Mouse (Mus musculus) spleen, postnatal 10 days (tissue): ENCODE measurements at regions not wholly inside any gene's neighbourhood (a gene's known extent, or its start where the extent isn't known, plus 50 kb on each side); places are given as distances from the start of the nearest gene placed in this dataset.

Experiments used
- DNase-seq, 2 experiments: peaks; one replicate each; pipeline ENCODE4 v3.0.0; 2021 to 2022; ENCODE audit warnings: low spot score in 2 of 2

DNA sequence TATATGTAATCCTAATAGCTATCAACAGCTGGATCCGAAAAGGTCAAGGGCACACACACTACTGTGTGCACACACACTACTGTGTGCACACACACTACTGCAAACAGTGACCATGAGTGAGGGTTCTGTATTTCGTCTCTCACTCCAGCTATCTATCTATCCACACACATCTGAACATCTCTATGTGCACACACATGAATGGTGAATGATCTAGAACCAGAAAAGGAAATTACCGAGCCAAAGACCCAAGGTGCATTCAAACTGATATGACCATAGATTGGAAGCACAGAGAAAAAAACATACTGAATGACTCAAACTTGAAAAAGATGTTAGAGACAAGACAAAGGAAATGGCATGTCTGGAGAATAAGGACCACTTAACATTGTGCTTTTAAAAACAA lies 166.8 kb upstream of the Map3k1 start:
- no peak for DNase-seq

DNA sequence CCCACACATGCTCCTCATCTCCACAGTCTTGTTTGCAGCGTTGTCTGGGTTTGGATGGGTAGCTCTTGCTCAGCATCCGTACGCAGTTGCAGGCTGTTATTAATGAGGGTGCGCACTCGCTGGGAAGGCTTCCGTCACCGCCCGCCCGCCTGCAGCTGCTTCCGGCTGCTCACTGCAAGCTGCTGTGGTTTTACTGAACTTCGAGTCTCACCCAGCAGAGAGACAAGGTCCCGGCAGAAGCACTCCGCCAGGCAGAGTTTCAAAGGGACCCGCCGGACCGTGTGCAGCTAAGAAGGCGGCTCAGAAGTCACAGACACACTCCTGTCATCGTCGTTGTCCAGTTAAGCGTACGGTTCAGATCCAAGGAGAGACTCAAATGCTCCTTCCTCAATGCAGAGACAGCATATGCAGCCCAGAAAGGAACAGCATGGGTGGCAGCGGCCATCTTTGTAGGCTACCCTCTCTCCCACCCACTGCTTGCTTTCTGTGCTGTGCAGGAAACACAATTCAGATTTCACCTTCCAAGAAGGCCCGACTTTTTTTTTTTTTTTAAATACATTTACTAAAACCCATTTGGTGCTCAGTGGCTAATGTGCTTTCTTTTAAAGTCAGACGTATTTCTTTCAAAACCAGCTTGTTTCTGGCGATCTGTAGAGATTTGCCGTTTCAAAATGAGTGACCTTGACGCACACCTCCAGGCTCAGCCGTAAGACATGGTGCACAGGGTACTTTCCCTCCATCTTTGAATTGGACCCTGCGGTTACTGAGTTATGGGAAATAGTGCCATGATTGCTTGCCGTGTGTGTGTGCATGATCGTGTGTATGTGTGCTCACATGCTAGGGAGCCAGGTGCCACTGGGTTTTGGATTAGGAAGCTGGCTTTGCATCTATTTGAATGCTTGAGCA lies 169.2 kb upstream of the Map3k1 start:
- DNase-seq: peak in 1 of 2 experiments; percentile 64

DNA sequence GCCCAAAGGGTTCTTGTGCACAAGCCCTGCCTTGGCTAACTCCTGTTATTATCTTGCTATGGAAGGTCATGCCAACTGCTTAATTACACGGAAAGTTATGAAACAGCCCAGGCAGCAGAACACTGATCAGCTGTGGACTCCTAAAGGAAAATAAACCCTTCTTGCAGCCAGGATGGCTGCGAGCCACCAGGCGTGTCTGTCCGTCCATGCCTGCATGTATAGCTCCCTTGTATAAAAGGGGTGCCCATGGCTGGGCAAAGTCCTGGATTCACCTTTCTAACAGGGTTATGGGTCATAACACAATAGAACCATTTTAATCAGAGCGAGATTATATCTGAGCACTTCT lies 169.9 kb upstream of the Map3k1 start:
- no peak for DNase-seq

DNA sequence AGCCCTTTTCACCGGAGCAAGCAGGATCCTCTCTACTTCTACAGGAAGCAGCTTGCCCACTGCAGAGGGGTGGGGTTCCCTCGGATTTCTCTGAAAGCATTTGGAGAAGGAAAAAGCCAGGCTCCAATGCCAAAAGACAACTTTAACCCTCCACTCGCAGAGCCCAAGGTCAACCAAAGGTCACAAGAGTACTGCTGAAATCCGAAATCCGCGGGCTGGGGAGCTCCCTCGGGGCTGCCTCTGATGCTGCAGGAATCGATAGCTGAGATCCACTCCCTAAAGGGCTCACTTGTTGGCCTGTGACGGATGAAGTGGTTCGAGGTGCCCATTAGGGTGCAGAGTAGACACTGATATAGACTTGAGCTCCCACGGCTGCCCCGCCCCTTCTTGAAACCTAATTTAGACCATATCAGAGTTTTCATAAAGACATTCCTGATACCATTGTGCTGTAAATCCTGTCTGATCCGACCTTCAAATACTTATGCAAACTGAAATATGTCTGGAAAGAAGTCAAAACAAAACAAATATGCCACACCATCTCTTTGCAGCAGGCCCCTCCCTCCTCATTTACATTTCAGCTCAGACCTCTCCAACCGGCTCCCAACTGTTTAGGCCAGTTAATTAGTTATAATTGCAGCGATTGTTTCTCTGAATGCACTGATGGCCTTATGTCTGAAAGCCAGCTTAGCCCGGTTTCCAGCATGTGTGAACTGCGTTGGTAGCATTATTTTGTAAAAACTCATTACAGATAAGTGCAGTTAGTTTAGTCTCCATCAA lies 170.8 kb upstream of the Map3k1 start:
- DNase-seq: no peak

DNA sequence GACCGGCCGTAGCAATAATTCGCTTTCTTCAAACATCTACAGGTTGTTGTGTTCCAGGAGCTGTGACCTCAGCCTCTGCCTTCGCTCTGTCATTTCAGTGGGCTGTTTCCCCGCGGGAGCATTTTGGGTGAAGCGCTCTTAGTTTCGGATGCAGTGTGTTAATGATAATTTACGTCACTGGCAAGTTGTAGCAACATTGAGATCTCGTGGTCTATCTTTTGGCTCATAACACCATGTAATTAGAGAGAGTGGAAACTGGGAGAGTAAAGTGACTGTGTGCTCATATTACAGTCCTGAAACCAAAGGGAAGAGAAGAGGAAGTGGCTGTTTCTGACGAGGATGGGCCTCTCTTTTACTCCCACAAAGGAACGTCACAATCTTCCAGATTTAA lies 171.4 kb upstream of the Map3k1 start:
- no peak for DNase-seq

DNA sequence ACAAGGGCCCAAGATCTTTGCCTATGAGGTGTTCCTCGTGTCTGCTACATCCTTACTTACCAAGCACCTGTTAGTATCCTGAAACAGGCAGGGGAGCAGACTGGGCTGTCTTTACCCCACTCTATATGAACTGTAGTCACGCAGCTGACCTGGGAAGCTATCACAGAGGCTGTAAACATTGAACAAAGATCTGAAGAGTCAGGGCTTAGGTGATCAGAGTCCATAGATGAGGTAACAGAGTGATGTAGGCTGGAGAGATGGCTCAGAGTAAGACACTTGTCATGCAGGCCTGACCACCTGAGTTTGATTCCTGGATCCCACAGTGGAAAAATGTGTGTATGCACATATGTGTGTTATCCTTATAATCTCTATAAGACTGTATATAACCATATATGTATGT lies 172.3 kb upstream of the Map3k1 start:
- DNase-seq: no peak

DNA sequence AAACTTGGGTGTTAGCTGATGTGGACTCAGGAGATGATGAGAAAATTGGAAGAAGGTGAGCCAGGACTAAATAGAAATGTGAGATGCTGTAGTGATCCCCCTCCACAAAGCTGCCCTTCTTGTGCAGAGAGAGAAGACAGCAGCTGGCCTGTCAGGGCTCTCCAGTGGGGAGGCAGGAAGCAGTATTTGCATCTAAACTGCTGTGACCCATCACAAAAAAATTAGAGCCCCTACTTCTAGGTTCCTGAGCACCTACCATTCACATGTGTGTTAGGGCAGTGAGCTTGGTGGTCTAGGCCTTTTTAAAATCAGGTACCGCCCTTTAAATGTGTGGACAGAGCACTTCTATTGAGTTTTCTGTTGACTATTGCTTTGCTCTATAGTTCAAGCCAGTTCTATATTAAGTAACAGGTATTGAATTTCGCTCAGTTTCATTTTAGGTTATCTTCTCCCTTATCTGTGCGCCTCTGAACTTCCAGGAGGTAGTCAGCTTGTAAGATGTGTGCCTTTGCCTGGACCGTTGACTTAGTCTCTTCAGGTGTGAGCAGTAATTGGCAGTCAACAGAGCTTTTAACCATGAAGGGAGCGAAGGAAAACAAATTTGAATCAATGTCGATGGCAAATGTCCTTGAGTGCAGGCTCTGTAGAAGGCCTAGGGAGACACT lies 174.1 kb upstream of the Map3k1 start:
- DNase-seq: no peak

DNA sequence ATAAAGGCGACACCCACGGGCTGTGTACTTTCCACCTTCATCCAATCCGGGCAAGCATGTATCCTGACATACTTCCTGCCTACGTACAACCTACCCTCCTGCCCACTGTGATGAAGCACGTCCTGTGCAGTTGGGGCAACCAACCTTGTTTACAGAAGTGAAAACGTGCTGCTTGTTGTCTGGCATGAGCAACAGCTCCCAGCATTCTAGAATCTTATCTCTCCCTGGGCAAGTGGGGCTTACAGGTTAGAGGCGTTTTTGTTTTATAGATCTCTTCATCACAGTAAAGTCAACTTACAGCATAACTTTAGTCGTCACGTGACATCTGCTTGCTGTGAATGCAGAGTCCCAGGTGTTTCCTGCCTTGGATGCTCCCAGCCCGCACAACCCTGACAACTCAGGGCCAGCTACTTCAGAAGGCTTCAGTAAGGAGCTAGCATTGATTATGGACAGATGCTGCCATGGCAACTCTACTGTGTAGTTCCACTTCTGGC lies 175.3 kb upstream of the Map3k1 start:
- peak in 1 of 2 experiments; percentile 40 for DNase-seq

DNA sequence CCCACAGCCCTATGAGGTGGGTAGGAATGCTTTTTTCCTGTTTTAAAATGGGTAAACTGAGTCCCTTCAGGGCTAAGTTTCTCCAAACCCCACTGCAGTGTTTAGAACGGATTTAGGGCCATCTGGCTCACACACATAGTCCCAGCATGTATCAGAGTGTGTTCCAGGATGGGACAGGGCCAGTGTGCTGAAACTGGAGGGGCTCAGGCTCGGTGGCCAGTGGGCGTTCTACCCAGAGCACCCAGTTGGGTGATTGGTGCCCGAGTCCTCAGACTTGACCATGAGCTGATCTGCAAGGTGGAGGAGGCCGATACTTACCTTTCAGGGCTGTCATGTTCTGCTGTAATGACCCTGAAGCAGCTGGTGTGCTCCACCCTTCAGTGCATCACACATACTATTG lies 176.6 kb upstream of the Map3k1 start:
- DNase-seq: peak in 1 of 2 experiments; percentile 13

DNA sequence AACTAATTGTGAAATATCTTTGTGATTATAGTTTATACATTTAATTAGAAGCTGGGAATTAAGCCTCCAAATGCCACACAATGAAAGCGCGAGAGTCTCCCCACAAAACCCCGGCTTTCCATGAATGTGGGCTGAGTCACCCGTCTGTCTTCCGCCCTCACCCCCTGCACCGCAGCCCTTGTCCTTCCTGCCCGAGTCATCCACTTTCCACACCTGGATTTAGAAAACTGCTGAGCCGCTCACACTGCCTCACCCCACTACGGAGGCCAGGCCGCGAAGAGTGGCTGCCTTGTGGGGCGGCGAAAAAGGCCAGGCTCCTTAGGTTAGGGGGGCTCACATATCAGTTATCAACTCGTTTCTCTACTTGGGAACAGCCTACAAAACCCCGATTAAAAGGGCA lies 177.9 kb upstream of the Map3k1 start:
- DNase-seq: no peak

DNA sequence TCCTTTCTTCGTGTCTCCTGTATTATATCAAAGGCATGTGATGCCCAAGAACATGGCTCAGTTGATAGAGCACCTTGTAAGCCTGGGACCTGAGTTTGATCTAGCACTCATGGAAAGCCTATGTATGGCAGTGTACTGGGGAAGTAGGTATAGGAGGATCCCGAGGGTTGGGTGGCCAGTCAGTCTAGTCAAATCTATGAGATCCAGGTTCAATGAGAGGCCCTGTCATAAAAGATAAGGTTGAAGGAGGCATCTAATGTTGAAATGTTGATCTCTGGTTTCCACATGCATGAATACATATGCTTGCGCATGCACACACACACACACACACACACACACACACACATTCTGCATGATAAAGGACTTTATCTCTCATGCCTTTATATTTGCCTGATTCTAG lies 178.6 kb upstream of the Map3k1 start:
- DNase-seq: no peak

DNA sequence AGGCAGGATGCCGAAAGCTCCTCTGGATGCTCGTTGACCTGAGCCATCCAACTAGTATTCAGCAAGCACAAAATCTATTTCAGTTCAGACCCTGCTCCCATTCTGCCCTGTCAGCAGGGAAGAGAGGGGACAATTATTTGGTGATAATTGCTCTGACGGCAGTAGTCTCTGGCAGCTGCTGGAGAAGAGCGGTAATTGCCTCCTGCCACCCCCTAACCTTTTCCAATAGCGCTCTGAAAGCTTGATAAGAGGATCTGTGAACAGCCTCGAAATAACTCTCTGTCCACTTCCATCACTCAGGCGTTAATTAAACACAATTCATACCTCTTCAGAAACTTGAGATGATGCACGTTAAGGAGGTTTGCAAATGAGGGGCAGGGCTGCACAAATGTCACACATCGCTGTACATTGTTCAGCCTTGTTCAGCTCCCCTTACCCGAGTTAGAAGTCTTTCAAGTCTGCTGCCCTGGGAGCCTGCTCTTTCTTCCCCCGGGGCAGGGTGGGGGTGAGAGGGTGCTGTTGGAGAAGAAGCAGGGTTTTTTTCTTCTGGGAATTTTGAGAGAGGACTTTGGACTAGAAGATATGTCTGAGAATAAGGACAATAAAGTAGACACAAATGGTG lies 182.2 kb upstream of the Map3k1 start:
- peak in 1 of 2 experiments; percentile 15 for DNase-seq

DNA sequence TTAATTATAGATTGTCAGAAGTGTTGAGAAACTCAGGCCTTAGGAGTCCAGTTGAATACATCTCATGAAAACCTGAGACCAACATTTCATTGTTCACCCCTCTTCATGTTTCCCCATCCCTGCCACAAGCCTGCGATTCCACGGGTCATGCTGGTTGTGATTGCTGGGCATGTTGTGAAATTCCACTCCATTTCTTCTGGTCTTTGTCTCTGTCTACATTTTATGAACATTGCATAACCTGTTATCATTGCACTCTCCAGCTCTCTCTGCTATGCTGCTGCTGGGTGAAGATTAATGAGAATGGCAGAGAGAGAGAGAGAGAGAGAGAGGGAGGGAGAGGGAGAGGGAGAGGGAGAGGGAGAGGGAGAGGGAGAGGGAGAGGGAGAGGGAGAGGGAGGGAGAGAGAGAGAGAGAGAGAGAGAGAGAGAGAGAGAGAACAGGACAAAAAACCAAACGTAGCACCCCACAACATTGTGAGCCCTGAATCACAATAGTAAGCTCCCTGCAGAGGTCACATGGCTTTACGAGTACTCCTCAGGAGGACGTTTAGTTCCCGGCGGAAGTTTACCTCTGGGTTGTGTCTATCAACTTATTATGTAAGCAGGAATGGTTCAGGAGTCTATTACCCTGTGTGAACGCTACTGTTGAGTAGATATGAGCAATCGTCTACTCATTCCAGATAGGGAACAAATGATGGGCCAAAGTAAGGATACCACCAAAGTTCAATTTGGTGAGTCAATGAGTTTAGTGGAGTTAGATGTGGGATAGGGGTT lies 183.5 kb upstream of the Map3k1 start:
- DNase-seq: peak in 1 of 2 experiments; percentile 5

DNA sequence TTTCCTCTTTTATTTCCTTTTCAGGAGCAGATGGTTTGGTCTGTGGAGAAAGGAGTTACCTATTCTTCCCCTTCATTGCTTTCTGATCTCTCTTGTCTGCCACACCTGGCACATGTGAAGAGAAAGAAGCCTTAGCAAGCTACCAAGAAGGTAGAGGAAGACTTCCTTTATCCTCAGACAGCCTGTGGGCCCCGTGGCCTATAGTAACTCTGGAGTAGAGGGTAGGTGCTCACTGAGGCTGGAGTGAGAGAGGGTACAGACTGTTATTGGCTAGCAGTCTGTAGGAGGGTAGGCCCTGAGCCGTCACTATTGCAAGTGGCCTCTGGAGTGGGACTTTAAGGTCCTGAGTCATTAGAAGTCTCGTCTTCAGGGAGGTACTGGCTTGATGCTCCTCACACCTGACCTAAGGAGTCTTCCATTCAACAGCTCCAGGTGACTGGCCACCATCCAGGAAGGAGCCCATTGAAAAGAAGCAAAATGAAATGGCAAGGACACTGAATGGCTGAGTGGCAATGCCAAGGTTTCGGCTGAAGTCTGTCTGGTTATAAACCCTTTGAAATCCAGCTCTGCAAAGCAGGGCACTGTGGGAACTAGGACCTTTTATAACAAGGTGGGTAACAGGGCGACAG lies 186.2 kb upstream of the Map3k1 start:
- DNase-seq: peak in 1 of 2 experiments; percentile 10

DNA sequence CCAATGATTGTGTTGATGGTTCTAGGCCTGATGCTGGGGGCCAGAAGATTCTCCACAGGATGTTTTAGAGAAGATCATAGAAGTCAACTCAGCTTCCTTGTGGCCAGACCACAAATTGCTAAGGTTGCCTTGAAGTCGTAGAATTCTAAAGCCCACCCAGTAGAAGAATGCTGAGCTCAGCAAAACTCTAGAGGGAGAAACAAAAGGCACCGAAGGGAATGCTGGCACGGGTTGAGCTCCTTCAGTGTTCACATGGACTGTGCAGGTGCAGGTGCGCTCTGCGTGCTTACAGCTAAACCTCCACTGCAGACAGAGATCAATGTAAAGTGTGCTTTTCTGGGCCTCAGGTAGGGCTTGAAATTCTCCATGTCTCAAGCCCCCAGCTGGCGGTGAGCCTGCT lies 186.9 kb upstream of the Map3k1 start:
- DNase-seq: no peak

DNA sequence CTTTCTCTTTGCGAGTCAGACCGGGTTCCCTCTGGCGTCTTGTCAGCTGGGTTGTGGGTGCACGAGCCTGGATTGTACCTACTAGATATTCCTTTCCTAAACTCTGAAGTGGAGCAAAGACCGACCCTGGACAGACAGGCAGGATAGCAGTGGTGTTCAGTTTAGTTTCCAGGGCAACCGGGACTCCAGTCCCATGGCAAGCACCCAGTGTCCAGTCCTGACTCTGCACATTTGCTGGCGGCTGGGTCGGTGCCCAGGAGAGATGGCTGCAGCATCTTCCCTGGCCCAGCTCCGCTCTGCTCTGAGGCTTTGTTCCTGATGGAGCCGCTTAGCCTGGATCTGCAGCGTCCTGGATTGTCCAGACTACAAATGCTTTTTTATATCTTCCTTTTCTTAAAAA lies 188.1 kb upstream of the Map3k1 start:
- DNase-seq: no peak

DNA sequence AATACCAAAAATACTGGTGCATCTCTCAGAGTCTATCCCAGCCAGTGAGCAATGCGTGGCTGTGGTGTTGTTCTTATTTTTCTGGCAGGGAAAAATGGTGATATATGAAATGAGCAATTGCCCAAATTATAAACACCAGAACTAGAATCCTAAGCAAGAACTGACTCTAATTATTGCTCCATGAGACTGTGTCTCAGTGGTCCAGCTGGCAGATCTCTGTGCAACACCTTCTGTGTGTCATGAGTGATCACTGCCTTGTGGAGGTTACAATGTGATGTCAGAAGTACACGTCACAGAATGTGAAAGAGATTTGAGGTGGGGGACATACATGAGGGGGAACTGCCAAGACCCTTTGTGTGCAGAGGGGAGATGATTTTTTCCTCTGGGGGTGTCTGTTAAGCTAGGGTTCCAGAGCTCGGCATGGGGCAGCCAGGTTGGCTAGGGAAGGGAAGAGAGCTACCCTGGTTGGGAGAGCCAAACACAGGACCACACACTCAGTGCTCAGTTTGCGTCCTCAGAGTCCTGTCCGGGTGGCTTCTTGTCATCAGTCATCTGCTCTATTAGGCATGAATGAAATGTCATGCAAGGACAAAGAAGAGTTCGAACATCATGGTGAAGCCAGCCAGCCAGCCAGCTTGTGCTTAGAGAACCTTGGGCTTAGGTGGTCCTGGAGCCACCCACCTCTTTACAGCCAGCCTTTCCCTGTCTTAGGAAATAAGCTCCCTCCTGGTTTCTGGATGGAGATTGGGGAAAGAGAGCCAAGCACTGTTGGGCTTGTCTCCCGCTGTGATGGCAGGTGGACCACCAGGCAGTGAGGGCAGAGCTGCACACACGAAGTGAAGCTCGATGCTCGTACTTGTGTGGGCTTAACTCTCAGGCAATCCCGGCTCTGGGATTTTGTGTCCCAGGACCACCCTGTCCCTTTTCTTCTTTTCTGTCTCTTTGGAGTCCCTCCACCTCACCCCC lies 189.5 kb upstream of the Map3k1 start:
- peak in 1 of 2 experiments; percentile 9 for DNase-seq

DNA sequence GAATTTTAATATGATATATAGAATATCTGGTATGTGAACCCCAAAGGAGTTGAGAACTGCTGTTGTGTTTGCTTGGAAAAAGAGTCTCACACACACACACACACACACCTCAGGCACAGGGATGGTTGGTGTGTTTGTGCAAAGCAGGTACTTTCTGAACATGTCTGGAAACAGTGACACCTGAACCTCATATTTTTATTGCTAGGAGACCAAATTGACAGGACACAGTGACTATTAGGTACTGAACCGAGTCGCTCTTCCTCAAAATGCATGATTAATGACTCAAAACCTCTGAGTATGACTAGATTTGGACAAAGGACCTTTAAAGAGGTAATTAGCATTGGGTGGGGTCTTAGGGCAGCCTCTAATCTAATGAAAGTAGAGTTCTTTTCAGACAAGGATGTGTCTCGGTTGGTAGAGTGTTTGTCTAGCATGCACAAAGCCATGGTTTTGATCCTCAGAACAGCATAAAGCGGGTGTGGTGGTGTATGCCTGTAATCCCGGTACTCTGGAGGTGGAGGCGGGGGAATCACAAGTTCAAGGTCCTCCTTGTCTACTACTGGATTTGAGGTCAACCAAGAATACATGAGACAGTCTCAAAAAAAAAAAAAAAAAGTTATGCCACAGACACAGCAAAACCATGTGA lies 191.0 kb upstream of the Map3k1 start:
- DNase-seq: no peak

DNA sequence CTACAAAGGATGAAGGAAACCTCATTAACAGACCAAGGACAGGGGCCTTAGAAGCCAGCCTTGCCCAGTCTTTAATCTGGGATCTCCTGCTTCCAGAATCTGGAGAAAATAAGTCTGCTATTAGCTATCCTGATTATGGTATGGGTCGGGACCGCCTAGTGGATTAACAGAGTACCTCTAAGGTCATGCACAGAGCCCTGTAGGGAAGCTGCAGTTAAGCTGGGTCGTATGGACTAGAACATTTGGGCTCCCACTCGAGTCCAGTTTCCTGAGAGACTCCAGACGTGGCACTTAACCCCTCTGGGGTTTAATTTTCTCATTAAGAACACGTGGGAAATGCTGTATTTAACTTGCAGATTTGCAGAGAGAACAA lies 191.5 kb upstream of the Map3k1 start:
- no peak for DNase-seq
